Comparison of ENCODE assay signal across 15 mouse cellular contexts in the genomic region with DNA sequence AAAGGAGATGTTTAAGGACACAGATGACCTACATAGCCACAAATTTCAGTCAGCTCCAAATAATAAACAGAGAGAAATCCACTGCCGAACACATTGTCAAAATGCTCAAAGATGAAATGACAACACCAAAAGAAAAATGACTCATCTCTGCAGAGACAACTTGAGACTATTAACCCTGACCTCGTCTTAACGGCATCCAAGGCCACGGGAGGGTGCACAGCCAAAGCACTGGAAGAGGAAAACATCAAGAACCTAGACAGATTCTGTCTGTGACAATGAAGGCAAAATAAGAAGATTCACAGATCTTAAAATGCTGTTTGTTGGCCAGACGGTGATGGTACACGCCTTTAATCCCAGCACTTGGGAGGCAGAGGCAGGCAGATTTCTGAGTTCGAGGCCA.
"Had no signal": no experiment of that assay in that cellular context is flagged by ENCODE, and none has a peak within 500 bp of the region (broad histone marks: within the 10 kb centered on the region; RNA-seq: fewer than 3 reads in every experiment).

No protein-coding gene starts in this region.

- DNase-seq: gastrocnemius, adult 2 months; gastrocnemius, postnatal 10 days; gastrocnemius, postnatal 25 days; heart, adult 18-20 months; heart, postnatal 14 days; heart, postnatal 36 days; kidney, adult 11 months; kidney, adult 2 months; kidney, adult 9 months; kidney, postnatal 14 days; kidney, postnatal 36 days; left cerebral cortex, postnatal 4 days had no signal

- ATAC-seq: hindbrain, postnatal 0 days; intestine, embryonic 16.5 days; liver, embryonic 12.5 days had no signal
